9 mouse cellular contexts compared by ENCODE assay signal in the genomic region with DNA sequence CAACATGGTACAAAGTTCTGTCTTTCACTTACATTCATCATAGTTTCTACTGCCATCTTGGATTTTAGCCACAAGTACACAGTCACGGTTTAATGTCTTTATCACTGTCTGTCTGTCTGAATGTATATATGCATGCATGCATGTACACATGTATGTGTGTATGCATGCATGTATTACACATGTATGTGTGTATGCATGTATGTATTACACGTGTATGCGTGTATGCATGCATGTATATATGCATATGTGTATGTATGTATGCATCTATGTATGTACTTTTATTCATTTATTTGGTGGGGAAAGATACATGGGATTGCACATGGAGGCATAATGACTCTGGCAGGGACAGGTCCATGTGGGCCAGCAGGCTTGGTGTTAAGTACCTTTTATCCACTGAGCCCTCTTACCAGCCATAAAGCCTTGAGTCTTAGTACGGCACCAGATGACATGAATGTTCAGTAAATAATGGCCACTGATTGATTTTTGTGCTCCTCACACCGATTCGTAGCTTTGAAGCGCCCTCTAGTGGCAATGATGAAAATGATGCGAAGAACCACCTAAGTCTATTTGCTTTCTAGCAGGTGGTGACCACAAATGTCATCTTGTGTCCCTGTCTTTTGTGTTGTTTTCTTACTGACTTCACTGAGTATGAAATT. TPM values are rescaled to one million over a fixed set of nuclear protein-coding genes. Genes with fewer than 3 reads are reported as not detected.
DNase-seq lines count a peak whose midpoint lies in the region; ATAC-seq and TF ChIP-seq lines count a peak whose summit lies in the region.
"Had no signal": no experiment of that assay in that cellular context is flagged by ENCODE, and none has a peak within 500 bp of the region (broad histone marks: within the 10 kb centered on the region; RNA-seq: fewer than 3 reads in every experiment).

No protein-coding gene starts in this region.

- no peak for TF ChIP-seq POLR2A in lung, adult 2 months (IDR thresholded peaks at IDR 0.05; ENCODE audit: borderline replicate concordance, extremely low read depth, low read depth, low read length)

- H3K4me3 ChIP-seq in lung, adult 2 months (replicated peaks; ENCODE audit: extremely low read depth, low read depth, low read length) = no peak overlapping the region
- H3K4me3 ChIP-seq: heart, embryonic 15.5 days had no signal

- peak; percentile 40; the same call in 1 of the 2 replicates for TF ChIP-seq CTCF in lung, adult 2 months (IDR thresholded peaks at IDR 0.05; ENCODE audit: insufficient read depth, low read length)

- peaks cover 3% of the 10 kb centered on the region for H3K4me1 ChIP-seq in lung, adult 2 months (ENCODE audit: control insufficient read depth, insufficient read depth, low read length)

- peak; percentile 83 for DNase-seq in ES-CJ7 (ENCODE audit: low read depth, low spot score)
- DNase-seq in adrenal gland, postnatal 14 days = peak; percentile 81
- peak; percentile 74 for DNase-seq in embryo, embryonic 9.5 days (ENCODE audit: extremely low spot score)
- peak; percentile 74 to 84 for DNase-seq in heart, postnatal 10 days
- peak; percentile 74 for DNase-seq in kidney, postnatal 14 days
- DNase-seq in lung, adult 2 months = peak; percentile 46
- DNase-seq in yolk sac, embryonic 10.5 days (ENCODE audit: low spot score) = peak; percentile 53

- intact Hi-C loops in heart, postnatal 10 days (cut with DNase I) = loop anchor here (1.0 kb wide), 2 partner anchors 158 to 183 kb away; no protein-coding TSS in a partner anchor

- WGBS in lung, adult 2 months = 11% methylated on average over 8 of the region's 8 CpGs

- ATAC-seq in neutrophil, adult 5-6 weeks (ENCODE audit: extremely low read depth, insufficient number of reproducible peaks, low FRiP score, poor library complexity, severe bottlenecking) = peak; percentile 85

RNA-seq across cellular contexts. Expression of gene Nutf2-ps1, which starts 10.1 kb away (rescaled TPM):
- 80.2 and 97.3 TPM in 2 replicates for total RNA-seq in adrenal gland, postnatal 14 days (2021)
- 100 to 1,000 TPM in 1 of 2 experiments, 10 to 100 TPM in 1; 81.9 to 104 TPM for total RNA-seq in heart, postnatal 10 days (2021)
- 74.5 and 92.3 TPM in 2 replicates for polyA plus RNA-seq in lung, adult 2 months (2012; rRNA removed)
- 4.2 and 10.1 TPM in 2 replicates for total RNA-seq in neutrophil, adult 5-6 weeks (2017)

RNA-seq across cellular contexts. Expression of gene Smc3, which starts 21.5 kb away (rescaled TPM):
- 38.2 and 43.8 TPM in 2 replicates for total RNA-seq in adrenal gland, postnatal 14 days (2021)
- 10 to 100 TPM; 26.3 to 29.6 TPM for total RNA-seq in heart, postnatal 10 days (2021)
- polyA plus RNA-seq in lung, adult 2 months (2012; rRNA removed) = 3.4 and 5.3 TPM in 2 replicates
- 105 and 114 TPM in 2 replicates for total RNA-seq in neutrophil, adult 5-6 weeks (2017)

RNA-seq across cellular contexts. Expression of gene Dusp5, which starts 49.8 kb away (rescaled TPM):
- total RNA-seq in adrenal gland, postnatal 14 days (2021) = 8.5 and 11.8 TPM in 2 replicates
- 10 to 100 TPM; 10.3 to 14.2 TPM for total RNA-seq in heart, postnatal 10 days (2021)
- polyA plus RNA-seq in lung, adult 2 months (2012; rRNA removed) = 10.4 and 14.0 TPM in 2 replicates
- total RNA-seq in neutrophil, adult 5-6 weeks (2017) = 18.5 and 21.2 TPM in 2 replicates
